Mouse (Mus musculus) T-helper 17 cell (primary cell): ENCODE results near the gene Keap1.

Experiments
- in situ Hi-C, 2 experiments: fragments of 300-600 bp; cut with MboI, MseI; formaldehyde crosslinking; loops; 1 replicate in 1 of 2; 2 replicates in 1 of 2; pipeline ENCODE4 v1.15.1; 2025; ENCODE audit warnings: high pct_unique_total_duplicates in 2 of 2

Keap1 gene

GRCm38 (mm10) chr9:21198960-21199359 lies 40.2 kb downstream of the Keap1 start:
- in situ Hi-C loops = loop anchor here in 1 of 2 experiments (25.0 kb wide), 1 partner anchor 1988 kb away; no protein-coding TSS in a partner anchor

GRCm38 (mm10) chr9:21197981-21198380 lies 41.2 kb downstream of the Keap1 start:
- in situ Hi-C loops = loop anchor here in 1 of 2 experiments (25.0 kb wide), 1 partner anchor 1989 kb away; no protein-coding TSS in a partner anchor

GRCm38 (mm10) chr9:21196521-21197433 lies 42.4 kb downstream of the Keap1 start:
- in situ Hi-C loops = loop anchor here in 1 of 2 experiments (25.0 kb wide), 1 partner anchor 1991 kb away; no protein-coding TSS in a partner anchor

- in situ Hi-C loops = loop anchor here in 1 of 2 experiments (25.0 kb wide), 1 partner anchor 1991 kb away; no protein-coding TSS in a partner anchor
Measured at GRCm38 (mm10) chr9:21195736-21196505, 43.2 kb downstream of the Keap1 start.

- in situ Hi-C loops = loop anchor here in 1 of 2 experiments (25.0 kb wide), 1 partner anchor 1992 kb away; no protein-coding TSS in a partner anchor
Measured at GRCm38 (mm10) chr9:21194787-21195493, 44.2 kb downstream of the Keap1 start.

- in situ Hi-C loops = loop anchor here in 1 of 2 experiments (25.0 kb wide), 1 partner anchor 1994 kb away; no protein-coding TSS in a partner anchor
Measured at GRCm38 (mm10) chr9:21193786-21194185, 45.4 kb downstream of the Keap1 start.

GRCm38 (mm10) chr9:21190670-21191069 lies 48.5 kb downstream of the Keap1 start:
- in situ Hi-C loops = loop anchor here in 1 of 2 experiments (25.0 kb wide), 1 partner anchor 1997 kb away; no protein-coding TSS in a partner anchor

- in situ Hi-C loops = loop anchor here in 1 of 2 experiments (25.0 kb wide), 1 partner anchor 1997 kb away; no protein-coding TSS in a partner anchor
Measured at GRCm38 (mm10) chr9:21189905-21190304, 49.3 kb downstream of the Keap1 start.

GRCm38 (mm10) chr9:21185436-21185835 lies 53.7 kb downstream of the Keap1 start:
- in situ Hi-C loops = loop anchor here in 1 of 2 experiments (25.0 kb wide), 1 partner anchor 2002 kb away; no protein-coding TSS in a partner anchor

- in situ Hi-C loops = loop anchor here in 1 of 2 experiments (25.0 kb wide), 1 partner anchor 2003 kb away; no protein-coding TSS in a partner anchor
Measured at GRCm38 (mm10) chr9:21184733-21185132, 54.4 kb downstream of the Keap1 start.

- in situ Hi-C loops = loop anchor here in 1 of 2 experiments (25.0 kb wide), 1 partner anchor 2003 kb away; no protein-coding TSS in a partner anchor
Measured at GRCm38 (mm10) chr9:21183905-21184413, 55.2 kb downstream of the Keap1 start.

- in situ Hi-C loops = loop anchor here in 1 of 2 experiments (25.0 kb wide), 1 partner anchor 2004 kb away; no protein-coding TSS in a partner anchor
Measured at GRCm38 (mm10) chr9:21183421-21183820, 55.7 kb downstream of the Keap1 start.

GRCm38 (mm10) chr9:21181421-21182220 lies 57.5 kb downstream of the Keap1 start:
- in situ Hi-C loops = loop anchor here in 1 of 2 experiments (25.0 kb wide), 1 partner anchor 2006 kb away; no protein-coding TSS in a partner anchor

- in situ Hi-C loops = loop anchor here in 1 of 2 experiments (25.0 kb wide), 1 partner anchor 2006 kb away; no protein-coding TSS in a partner anchor
Measured at GRCm38 (mm10) chr9:21180841-21181240, 58.3 kb downstream of the Keap1 start.

- in situ Hi-C loops = loop anchor here in 1 of 2 experiments (25.0 kb wide), 1 partner anchor 2007 kb away; no protein-coding TSS in a partner anchor
Measured at GRCm38 (mm10) chr9:21180402-21180801, 58.8 kb downstream of the Keap1 start.
